Mouse (Mus musculus) fibroblast of lung, adult 2 months (primary cell): ENCODE data around the gene Gm13283.
"Not testable (repeated sequence)": the region's sequence is repeated elsewhere in the genome, so short reads cannot be mapped to it uniquely, and the experiment has no call there.

Experiments
- DNase-seq: peaks from one replicate; pipeline ENCODE4 v3.0.0-alpha.2; 2011; ENCODE audit warnings: low read depth

The Gm13283 gene

DNA sequence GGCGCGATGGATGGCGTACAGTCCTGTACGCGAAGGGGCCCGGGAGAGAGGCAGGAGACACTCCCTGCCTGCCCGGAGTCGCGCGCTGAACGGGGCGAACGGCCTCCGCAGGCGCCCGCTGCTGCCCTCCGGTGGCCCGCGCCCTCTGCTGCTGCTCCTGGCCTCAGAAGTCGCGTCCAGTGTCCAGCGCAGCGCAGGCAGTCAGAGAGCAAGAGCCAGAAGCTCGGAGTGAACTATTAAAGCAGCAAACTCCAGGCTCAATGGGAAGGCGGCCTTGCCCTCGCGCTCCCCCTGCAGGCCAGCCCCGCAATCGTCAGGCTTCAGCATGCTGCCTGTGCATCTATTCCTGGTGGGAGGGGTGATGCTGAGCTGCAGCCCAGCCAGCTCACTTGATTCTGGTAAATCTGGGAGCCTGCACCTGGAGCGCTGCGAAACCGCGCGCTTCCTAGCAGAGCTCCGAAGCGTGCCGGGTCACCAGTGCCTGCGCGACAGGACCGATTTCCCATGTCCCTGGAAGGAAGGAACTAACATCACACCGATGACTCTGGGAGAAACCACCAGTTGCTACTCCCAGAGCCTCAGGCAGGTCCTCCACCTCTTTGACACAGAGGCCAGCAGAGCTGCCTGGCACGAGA lies 3.6 kb downstream of the Gm13283 start:
- peak; percentile 65 for DNase-seq

DNA sequence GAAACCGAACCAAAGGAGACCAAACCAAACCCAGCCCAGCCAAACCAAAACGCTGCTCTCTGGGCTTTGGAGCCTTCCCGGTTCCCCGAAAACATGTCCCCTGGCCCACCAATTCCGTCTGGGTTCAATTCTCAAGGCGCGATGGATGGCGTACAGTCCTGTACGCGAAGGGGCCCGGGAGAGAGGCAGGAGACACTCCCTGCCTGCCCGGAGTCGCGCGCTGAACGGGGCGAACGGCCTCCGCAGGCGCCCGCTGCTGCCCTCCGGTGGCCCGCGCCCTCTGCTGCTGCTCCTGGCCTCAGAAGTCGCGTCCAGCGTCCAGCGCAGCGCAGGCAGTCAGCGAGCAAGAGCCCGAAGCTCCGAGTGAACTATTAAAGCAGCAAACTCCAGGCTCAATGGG lies 13.6 kb downstream of the Gm13283 start, which contains the start of gene Gm13290:
Gm13290 (plus strand) TSS at position 301 of the 400 bp plus-strand sequence.
- not testable (repeated sequence) for DNase-seq

DNA sequence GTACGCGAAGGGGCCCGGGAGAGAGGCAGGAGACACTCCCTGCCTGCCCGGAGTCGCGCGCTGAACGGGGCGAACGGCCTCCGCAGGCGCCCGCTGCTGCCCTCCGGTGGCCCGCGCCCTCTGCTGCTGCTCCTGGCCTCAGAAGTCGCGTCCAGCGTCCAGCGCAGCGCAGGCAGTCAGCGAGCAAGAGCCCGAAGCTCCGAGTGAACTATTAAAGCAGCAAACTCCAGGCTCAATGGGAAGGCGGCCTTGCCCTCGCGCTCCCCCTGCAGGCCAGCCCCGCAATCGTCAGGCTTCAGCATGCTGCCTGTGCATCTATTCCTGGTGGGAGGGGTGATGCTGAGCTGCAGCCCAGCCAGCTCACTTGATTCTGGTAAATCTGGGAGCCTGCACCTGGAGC lies 16.7 kb downstream of the Gm13283 start, which contains the start of gene Gm13289:
Gm13289 (plus strand) TSS at position 301 of the 400 bp plus-strand sequence.
- not testable (repeated sequence) for DNase-seq

DNA sequence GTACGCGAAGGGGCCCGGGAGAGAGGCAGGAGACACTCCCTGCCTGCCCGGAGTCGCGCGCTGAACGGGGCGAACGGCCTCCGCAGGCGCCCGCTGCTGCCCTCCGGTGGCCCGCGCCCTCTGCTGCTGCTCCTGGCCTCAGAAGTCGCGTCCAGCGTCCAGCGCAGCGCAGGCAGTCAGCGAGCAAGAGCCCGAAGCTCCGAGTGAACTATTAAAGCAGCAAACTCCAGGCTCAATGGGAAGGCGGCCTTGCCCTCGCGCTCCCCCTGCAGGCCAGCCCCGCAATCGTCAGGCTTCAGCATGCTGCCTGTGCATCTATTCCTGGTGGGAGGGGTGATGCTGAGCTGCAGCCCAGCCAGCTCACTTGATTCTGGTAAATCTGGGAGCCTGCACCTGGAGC lies 19.6 kb downstream of the Gm13283 start, which contains the start of gene Gm13272:
Gm13272 (plus strand) TSS at position 301 of the 400 bp plus-strand sequence.
- DNase-seq, result not testable (repeated sequence)

DNA sequence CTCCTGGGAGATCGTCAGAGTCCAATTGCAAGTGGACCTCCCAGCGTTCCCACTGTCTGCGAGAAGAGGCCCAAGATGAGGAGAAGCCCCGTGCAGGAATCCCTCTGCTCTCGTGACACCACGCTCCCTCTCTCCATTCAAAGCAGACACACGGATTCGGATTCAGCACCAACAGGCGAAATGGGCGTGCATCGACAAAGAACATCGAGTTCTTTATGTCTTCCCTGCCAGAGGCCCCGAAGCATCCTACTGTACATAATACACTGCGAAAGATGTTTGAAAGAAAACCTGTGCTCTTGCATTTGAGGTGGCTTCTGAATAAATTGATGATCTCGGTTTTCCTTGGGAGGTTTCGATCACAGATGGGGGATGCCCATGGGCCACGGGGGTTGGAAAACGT lies 20.4 kb downstream of the Gm13283 start:
- not testable (repeated sequence) for DNase-seq

DNA sequence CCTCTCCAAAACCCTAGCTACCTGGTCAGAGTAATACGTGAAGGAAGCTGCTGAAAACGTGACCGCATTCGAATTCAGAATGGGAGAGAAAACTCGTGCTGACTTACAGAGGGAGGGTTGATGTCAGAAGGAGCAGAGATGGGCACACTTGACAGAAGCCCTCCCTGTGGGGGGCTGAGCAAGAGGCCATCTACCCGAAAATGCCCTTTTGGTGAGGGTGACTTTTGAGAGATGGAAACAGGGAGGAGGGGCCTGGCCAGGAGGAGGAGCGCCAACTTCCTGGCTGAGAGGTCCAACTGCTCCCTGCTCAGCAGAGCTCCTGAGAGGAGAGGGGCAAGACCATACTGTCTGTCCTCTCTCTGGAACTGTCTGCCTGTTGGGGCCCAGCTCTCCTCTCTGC lies 21.9 kb downstream of the Gm13283 start, which contains the start of gene Ifnz:
Ifnz (plus strand) TSS at position 301 of the 400 bp plus-strand sequence.
- DNase-seq, result not testable (repeated sequence)

DNA sequence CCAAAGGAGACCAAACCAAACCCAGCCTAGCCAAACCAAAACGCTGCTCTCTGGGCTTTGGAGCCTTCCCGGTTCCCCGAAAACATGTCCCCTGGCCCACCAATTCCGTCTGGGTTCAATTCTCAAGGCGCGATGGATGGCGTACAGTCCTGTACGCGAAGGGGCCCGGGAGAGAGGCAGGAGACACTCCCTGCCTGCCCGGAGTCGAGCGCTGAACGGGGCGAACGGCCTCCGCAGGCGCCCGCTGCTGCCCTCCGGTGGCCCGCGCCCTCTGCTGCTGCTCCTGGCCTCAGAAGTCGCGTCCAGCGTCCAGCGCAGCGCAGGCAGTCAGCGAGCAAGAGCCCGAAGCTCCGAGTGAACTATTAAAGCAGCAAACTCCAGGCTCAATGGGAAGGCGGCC lies 22.4 kb downstream of the Gm13283 start:
- DNase-seq, result not testable (repeated sequence)

DNA sequence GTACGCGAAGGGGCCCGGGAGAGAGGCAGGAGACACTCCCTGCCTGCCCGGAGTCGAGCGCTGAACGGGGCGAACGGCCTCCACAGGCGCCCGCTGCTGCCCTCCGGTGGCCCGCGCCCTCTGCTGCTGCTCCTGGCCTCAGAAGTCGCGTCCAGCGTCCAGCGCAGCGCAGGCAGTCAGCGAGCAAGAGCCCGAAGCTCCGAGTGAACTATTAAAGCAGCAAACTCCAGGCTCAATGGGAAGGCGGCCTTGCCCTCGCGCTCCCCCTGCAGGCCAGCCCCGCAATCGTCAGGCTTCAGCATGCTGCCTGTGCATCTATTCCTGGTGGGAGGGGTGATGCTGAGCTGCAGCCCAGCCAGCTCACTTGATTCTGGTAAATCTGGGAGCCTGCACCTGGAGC lies 25.5 kb downstream of the Gm13283 start, which contains the start of gene Gm13276:
Gm13276 (plus strand) TSS at position 301 of the 400 bp plus-strand sequence.
- DNase-seq, result not testable (repeated sequence)

DNA sequence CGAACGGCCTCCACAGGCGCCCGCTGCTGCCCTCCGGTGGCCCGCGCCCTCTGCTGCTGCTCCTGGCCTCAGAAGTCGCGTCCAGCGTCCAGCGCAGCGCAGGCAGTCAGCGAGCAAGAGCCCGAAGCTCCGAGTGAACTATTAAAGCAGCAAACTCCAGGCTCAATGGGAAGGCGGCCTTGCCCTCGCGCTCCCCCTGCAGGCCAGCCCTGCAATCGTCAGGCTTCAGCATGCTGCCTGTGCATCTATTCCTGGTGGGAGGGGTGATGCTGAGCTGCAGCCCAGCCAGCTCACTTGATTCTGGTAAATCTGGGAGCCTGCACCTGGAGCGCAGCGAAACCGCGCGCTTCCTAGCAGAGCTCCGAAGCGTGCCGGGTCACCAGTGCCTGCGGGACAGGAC lies 28.5 kb downstream of the Gm13283 start, which contains the start of gene Gm13277:
Gm13277 (plus strand) TSS at position 231 of the 400 bp plus-strand sequence.
- not testable (repeated sequence) for DNase-seq

- DNase-seq, result not testable (repeated sequence)
These were observed 31.3 kb downstream of the Gm13283 start, which contains the start of gene Gm13278 for GRCm38 (mm10) chr4:88791250-88791649. TSS of gene Gm13278 (plus strand) at chr4:88791550.

GRCm38 (mm10) chr4:88793936-88794675 lies 34.2 kb downstream of the Gm13283 start, which contains the start of gene Gm13275:
TSS of gene Gm13275 (plus strand) at chr4:88794487.
- DNase-seq, result not testable (repeated sequence)

DNA sequence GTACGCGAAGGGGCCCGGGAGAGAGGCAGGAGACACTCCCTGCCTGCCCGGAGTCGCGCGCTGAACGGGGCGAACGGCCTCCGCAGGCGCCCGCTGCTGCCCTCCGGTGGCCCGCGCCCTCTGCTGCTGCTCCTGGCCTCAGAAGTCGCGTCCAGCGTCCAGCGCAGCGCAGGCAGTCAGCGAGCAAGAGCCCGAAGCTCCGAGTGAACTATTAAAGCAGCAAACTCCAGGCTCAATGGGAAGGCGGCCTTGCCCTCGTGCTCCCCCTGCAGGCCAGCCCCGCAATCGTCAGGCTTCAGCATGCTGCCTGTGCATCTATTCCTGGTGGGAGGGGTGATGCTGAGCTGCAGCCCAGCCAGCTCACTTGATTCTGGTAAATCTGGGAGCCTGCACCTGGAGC lies 37.2 kb downstream of the Gm13283 start, which contains the start of gene Gm13279:
Gm13279 (plus strand) TSS at position 301 of the 400 bp plus-strand sequence.
- DNase-seq, result not testable (repeated sequence)

DNA sequence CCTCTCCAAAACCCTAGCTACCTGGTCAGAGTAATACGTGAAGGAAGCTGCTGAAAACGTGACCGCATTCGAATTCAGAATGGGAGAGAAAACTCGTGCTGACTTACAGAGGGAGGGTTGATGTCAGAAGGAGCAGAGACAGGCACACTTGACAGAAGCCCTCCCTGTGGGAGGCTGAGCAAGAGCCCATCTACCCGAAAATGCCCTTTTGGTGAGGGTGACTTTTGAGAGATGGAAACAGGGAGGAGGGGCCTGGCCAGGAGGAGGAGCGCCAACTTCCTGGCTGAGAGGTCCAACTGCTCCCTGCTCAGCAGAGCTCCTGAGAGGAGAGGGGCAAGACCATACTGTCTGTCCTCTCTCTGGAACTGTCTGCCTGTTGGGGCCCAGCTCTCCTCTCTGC lies 39.4 kb downstream of the Gm13283 start, which contains the start of gene Gm13285:
Gm13285 (plus strand) TSS at position 301 of the 400 bp plus-strand sequence.
- not testable (repeated sequence) for DNase-seq

DNA sequence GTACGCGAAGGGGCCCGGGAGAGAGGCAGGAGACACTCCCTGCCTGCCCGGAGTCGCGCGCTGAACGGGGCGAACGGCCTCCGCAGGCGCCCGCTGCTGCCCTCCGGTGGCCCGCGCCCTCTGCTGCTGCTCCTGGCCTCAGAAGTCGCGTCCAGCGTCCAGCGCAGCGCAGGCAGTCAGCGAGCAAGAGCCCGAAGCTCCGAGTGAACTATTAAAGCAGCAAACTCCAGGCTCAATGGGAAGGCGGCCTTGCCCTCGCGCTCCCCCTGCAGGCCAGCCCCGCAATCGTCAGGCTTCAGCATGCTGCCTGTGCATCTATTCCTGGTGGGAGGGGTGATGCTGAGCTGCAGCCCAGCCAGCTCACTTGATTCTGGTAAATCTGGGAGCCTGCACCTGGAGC lies 43.0 kb downstream of the Gm13283 start, which contains the start of gene Gm13287:
Gm13287 (plus strand) TSS at position 301 of the 400 bp plus-strand sequence.
- not testable (repeated sequence) for DNase-seq

DNA sequence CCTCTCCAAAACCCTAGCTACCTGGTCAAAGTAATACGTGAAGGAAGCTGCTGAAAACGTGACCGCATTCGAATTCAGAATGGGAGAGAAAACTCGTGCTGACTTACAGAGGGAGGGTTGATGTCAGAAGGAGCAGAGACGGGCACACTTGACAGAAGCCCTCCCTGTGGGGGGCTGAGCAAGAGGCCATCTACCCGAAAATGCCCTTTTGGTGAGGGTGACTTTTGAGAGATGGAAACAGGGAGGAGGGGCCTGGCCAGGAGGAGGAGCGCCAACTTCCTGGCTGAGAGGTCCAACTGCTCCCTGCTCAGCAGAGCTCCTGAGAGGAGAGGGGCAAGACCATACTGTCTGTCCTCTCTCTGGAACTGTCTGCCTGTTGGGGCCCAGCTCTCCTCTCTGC lies 45.3 kb downstream of the Gm13283 start, which contains the start of gene Gm13288:
Gm13288 (plus strand) TSS at position 301 of the 400 bp plus-strand sequence.
- DNase-seq, result not testable (repeated sequence)

- DNase-seq, result not testable (repeated sequence)
These were observed 45.8 kb downstream of the Gm13283 start for GRCm38 (mm10) chr4:88805761-88806160.
